Mouse (Mus musculus): ENCODE data around the gene Gpr89. TPM values are rescaled to one million over a fixed set of nuclear protein-coding genes. Genes with fewer than 3 reads are reported as not detected.

Gpr89 gene
- total and polyA plus RNA-seq, 2 experiments, result 18.7 to 26.5 TPM

DNA sequence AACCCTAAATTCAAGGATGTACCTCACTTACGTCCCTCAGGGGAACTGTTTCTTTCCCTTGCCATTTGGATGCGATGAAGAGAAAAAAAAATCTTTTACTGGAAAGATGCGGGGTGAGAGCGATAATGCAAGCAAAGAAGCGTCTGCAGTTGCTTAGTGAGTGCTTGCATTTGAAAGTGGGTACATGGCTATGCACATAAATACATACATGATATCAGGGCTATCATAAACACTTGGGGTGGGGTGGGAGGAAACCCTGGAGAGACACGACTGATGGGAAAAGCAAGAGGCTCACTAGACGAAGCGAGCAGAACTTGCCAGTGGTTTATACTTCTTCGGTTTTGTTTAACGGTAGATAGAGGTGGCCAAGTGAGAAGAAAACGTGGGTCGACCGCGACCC lies 753 bp downstream of the Gpr89 start, which contains the start of gene Gja5:
Gja5 (plus strand) TSS at position 301 of the 400 bp plus-strand sequence.
- peak within 1 kb of the TSS; percentile 43 for H3K27ac ChIP-seq (replicated peaks; ENCODE audit: insufficient read depth, low read depth, low read length)
- DNase-seq (ENCODE audit: extremely low read depth, low read depth, low spot score), result no peak
- WGBS, result 10% methylated on average over 14 of the region's 14 CpGs
- H3K36me3 ChIP-seq (ENCODE audit: control insufficient read depth, insufficient read depth, low read length), result no peaks in the 10 kb centered on the region; the same call in none of the 2 replicates
- no peaks in the 10 kb centered on the region; the same call in 1 of the 2 replicates for H3K79me2 ChIP-seq (ENCODE audit: control insufficient read depth, insufficient read depth, low read length)
- TF ChIP-seq POLR2A (IDR thresholded peaks at IDR 0.05; ENCODE audit: extremely low read depth, insufficient read depth, low read length), result no peak
- TF ChIP-seq CTCF (IDR thresholded peaks at IDR 0.05; ENCODE audit: low read depth, low read length), result no peak
- peak within 1 kb of the TSS; percentile 83 for H3K4me3 ChIP-seq (ENCODE audit: insufficient read depth, low read depth, low read length)
- H3K27me3 ChIP-seq (ENCODE audit: control insufficient read depth, insufficient read depth, low read length), result no peaks in the 10 kb centered on the region
- H3K9ac ChIP-seq (ENCODE audit: low read depth, low read length), result peak within 1 kb of the TSS; percentile 91
- H3K4me1 ChIP-seq (ENCODE audit: control insufficient read depth, insufficient read depth, low read length), result peaks cover 7% of the 10 kb centered on the region; the same call in 1 of the 2 replicates

GRCm38 (mm10) chr3:96902336-96902999 lies 2.7 kb downstream of the Gpr89 start:
- DNase-seq (ENCODE audit: extremely low read depth, low read depth, low spot score), result peak; percentile 47
- TF ChIP-seq POLR2A (IDR thresholded peaks at IDR 0.05; ENCODE audit: extremely low read depth, insufficient read depth, low read length) (no peak), CTCF (IDR thresholded peaks at IDR 0.05; ENCODE audit: low read depth, low read length) (no peak)
- no peaks in the 10 kb centered on the region; the same call in 1 of the 2 replicates for H3K79me2 ChIP-seq (ENCODE audit: control insufficient read depth, insufficient read depth, low read length)
- no peaks in the 10 kb centered on the region for H3K27me3 ChIP-seq (ENCODE audit: control insufficient read depth, insufficient read depth, low read length)
- no peak overlapping the region for H3K4me3 ChIP-seq (ENCODE audit: insufficient read depth, low read depth, low read length)
- no peak overlapping the region for H3K27ac ChIP-seq (replicated peaks; ENCODE audit: insufficient read depth, low read depth, low read length)
- no peak overlapping the region for H3K9ac ChIP-seq (ENCODE audit: low read depth, low read length)
- 43% methylated on average over 4 of the region's 4 CpGs for WGBS
- peaks cover 7% of the 10 kb centered on the region for H3K36me3 ChIP-seq (ENCODE audit: control insufficient read depth, insufficient read depth, low read length)
- peaks cover 7% of the 10 kb centered on the region; the same call in 1 of the 2 replicates for H3K4me1 ChIP-seq (ENCODE audit: control insufficient read depth, insufficient read depth, low read length)

GRCm38 (mm10) chr3:96883690-96884089 lies 21.5 kb downstream of the Gpr89 start:
- no peaks in the 10 kb centered on the region for H3K79me2 ChIP-seq (ENCODE audit: control insufficient read depth, insufficient read depth, low read length)
- H3K27ac ChIP-seq (replicated peaks; ENCODE audit: insufficient read depth, low read depth, low read length), result no peak overlapping the region
- H3K4me3 ChIP-seq (ENCODE audit: insufficient read depth, low read depth, low read length), result no peak overlapping the region
- TF ChIP-seq CTCF (IDR thresholded peaks at IDR 0.05; ENCODE audit: low read depth, low read length) (no peak), POLR2A (IDR thresholded peaks at IDR 0.05; ENCODE audit: extremely low read depth, insufficient read depth, low read length) (no peak)
- H3K27me3 ChIP-seq (ENCODE audit: control insufficient read depth, insufficient read depth, low read length), result no peaks in the 10 kb centered on the region
- H3K4me1 ChIP-seq (ENCODE audit: control insufficient read depth, insufficient read depth, low read length), result no peaks in the 10 kb centered on the region
- no peak overlapping the region; the same call in 1 of the 2 replicates for H3K9ac ChIP-seq (ENCODE audit: low read depth, low read length)
- 64% methylated on average over 7 of the region's 7 CpGs for WGBS
- H3K36me3 ChIP-seq (ENCODE audit: control insufficient read depth, insufficient read depth, low read length), result peaks cover 13% of the 10 kb centered on the region; the same call in 1 of the 2 replicates
- peak; percentile 11 for DNase-seq (ENCODE audit: extremely low read depth, low read depth, low spot score)

GRCm38 (mm10) chr3:96882061-96882849 lies 22.9 kb downstream of the Gpr89 start:
- Histone ChIP-seq H3K9ac (ENCODE audit: low read depth, low read length) (no peak overlapping the region), H3K79me2 (ENCODE audit: control insufficient read depth, insufficient read depth, low read length) (no peaks in the 10 kb centered on the region), H3K4me1 (ENCODE audit: control insufficient read depth, insufficient read depth, low read length) (no peaks in the 10 kb centered on the region), H3K36me3 (ENCODE audit: control insufficient read depth, insufficient read depth, low read length) (peaks cover 8% of the 10 kb centered on the region; the same call in 1 of the 2 replicates), H3K27ac (replicated peaks; ENCODE audit: insufficient read depth, low read depth, low read length) (no peak overlapping the region), H3K4me3 (ENCODE audit: insufficient read depth, low read depth, low read length) (no peak overlapping the region), H3K27me3 (ENCODE audit: control insufficient read depth, insufficient read depth, low read length) (no peaks in the 10 kb centered on the region)
- no peak for TF ChIP-seq POLR2A (IDR thresholded peaks at IDR 0.05; ENCODE audit: extremely low read depth, insufficient read depth, low read length)
- TF ChIP-seq CTCF (IDR thresholded peaks at IDR 0.05; ENCODE audit: low read depth, low read length), result no peak
- no peak for DNase-seq (ENCODE audit: extremely low read depth, low read depth, low spot score)
- 94% methylated on average over 14 of the region's 14 CpGs for WGBS

DNA sequence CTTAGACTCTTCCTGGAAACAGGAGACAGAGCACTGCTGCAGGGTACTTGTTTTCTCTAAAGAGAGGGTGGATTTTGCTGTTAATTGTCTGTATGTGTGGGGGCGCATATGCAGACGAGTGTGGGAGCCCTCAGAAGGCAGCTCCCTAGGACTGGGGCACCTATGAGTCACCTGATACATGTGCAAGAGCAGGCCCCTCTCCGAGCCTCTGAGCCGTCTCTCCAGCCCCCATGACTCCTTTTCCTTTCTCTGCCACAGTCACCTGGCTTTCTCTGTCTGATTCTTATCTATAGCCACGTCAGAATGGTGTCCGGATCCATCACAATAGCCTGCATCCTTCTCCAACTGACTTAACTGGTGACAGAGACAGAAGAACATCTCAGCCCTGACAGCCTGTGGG lies 23.6 kb downstream of the Gpr89 start:
- Histone ChIP-seq H3K36me3 (ENCODE audit: control insufficient read depth, insufficient read depth, low read length) (peaks cover 8% of the 10 kb centered on the region; the same call in 1 of the 2 replicates), H3K79me2 (ENCODE audit: control insufficient read depth, insufficient read depth, low read length) (no peaks in the 10 kb centered on the region), H3K4me3 (ENCODE audit: insufficient read depth, low read depth, low read length) (no peak overlapping the region), H3K4me1 (ENCODE audit: control insufficient read depth, insufficient read depth, low read length) (no peaks in the 10 kb centered on the region), H3K9ac (ENCODE audit: low read depth, low read length) (no peak overlapping the region), H3K27me3 (ENCODE audit: control insufficient read depth, insufficient read depth, low read length) (no peaks in the 10 kb centered on the region), H3K27ac (replicated peaks; ENCODE audit: insufficient read depth, low read depth, low read length) (no peak overlapping the region)
- no peak for DNase-seq (ENCODE audit: extremely low read depth, low read depth, low spot score)
- WGBS, result 93% methylated on average over 6 of the region's 6 CpGs
- no peak for TF ChIP-seq POLR2A (IDR thresholded peaks at IDR 0.05; ENCODE audit: extremely low read depth, insufficient read depth, low read length)
- TF ChIP-seq CTCF (IDR thresholded peaks at IDR 0.05; ENCODE audit: low read depth, low read length), result no peak
